Mouse (Mus musculus) heart, embryonic 15.5 days (tissue): ENCODE measurements around the gene Cenpb. TPM values are rescaled to one million over a fixed set of nuclear protein-coding genes. Genes with fewer than 3 reads are reported as not detected.

Source experiments
- ATAC-seq: fragments of 200-750 bp; cut with Nextera tagmentation; replicated peaks from 2 replicates; pipeline ENCODE4 v1.8.0; 2017; ENCODE audit warnings: low read depth, moderate TSS enrichment; ENCODE audit not compliant: insufficient number of reproducible peaks, insufficient read depth, low FRiP score
- H3K27ac ChIP-seq: fragments of 300-500 bp; sonication (generic); 2 replicates; pipeline ENCODE4 v1.5.1; 2015; ENCODE audit warnings: mild to moderate bottlenecking, inconsistent platforms
- H3K27me3 ChIP-seq: fragments of 300-500 bp; sonication (generic); 2 replicates; pipeline ENCODE4 v1.6.1; 2015; ENCODE audit warnings: inconsistent platforms
- H3K36me3 ChIP-seq: fragments of 300-500 bp; sonication (generic); 2 replicates; pipeline ENCODE4 v1.6.1; 2015; ENCODE audit warnings: mild to moderate bottlenecking, inconsistent platforms
- H3K4me1 ChIP-seq: fragments of 300-500 bp; sonication (generic); replicated peaks from 2 replicates; pipeline ENCODE4 v1.6.1; 2015; ENCODE audit warnings: inconsistent platforms
- H3K4me2 ChIP-seq: fragments of 300-500 bp; sonication (generic); 2 replicates; pipeline ENCODE4 v1.6.1; 2015; ENCODE audit warnings: inconsistent platforms, mild to moderate bottlenecking, moderate library complexity
- H3K4me3 ChIP-seq: fragments of 300-500 bp; sonication (generic); 2 replicates; pipeline ENCODE4 v1.5.1; 2015; ENCODE audit warnings: mild to moderate bottlenecking, inconsistent platforms
- H3K9ac ChIP-seq: fragments of 300-500 bp; sonication (generic); 2 replicates; pipeline ENCODE4 v1.6.1; 2015; ENCODE audit warnings: mild to moderate bottlenecking, inconsistent platforms
- H3K9me3 ChIP-seq: fragments of 300-500 bp; sonication (generic); replicated peaks from 2 replicates; pipeline ENCODE4 v1.6.1; 2016; ENCODE audit warnings: inconsistent platforms
- WGBS: fragments of 180-500 bp; shearing (Covaris S2); methylation state at CpG from one replicate; pipeline ENCODE4 v1.1.7; 2015; ENCODE audit warnings: mixed read lengths; 5-methylcytosine and 5-hydroxymethylcytosine counted together
- polyA plus RNA-seq: library from polyadenylated mRNA; unstranded; fragments of >200 nt; fragmentation: Nextera tagmentation; extraction: Ambion mirVana; gene quantifications from 2 replicates; pipeline ENCODE4 v1.2.1, GENCODE M21; 2015

Gene Cenpb
- polyA plus RNA-seq, 1 experiment from 2014 or later: 7.5 TPM

- Histone ChIP-seq H3K4me3 (peak overlapping the region; percentile 87), H3K36me3 (no peaks in the 10 kb centered on the region), H3K4me1 (peaks cover 31% of the 10 kb centered on the region), H3K9me3 (no peaks in the 10 kb centered on the region), H3K27me3 (no peaks in the 10 kb centered on the region), H3K27ac (peak overlapping the region; percentile 91), H3K4me2 (peak overlapping the region; percentile 86), H3K9ac (peak overlapping the region; percentile 62)
- WGBS: under 1% methylated on average over 17 of the region's 17 CpGs
- ATAC-seq: no peak
These were observed 19.2 kb downstream of the Cenpb start for GRCm38 (mm10) chr2:131160671-131161111.

GRCm38 (mm10) chr2:131159938-131160581 is 19.8 kb downstream of the Cenpb start, which contains the start of gene 1700037H04Rik:
1700037H04Rik (minus strand) TSS chr2:131160081.
- Histone ChIP-seq H3K4me2 (peak within 1 kb of the TSS; percentile 86), H3K36me3 (no peaks in the 10 kb centered on the region; the same call in 1 of the 2 replicates), H3K27me3 (no peaks in the 10 kb centered on the region), H3K9ac (peak within 1 kb of the TSS; percentile 81), H3K9me3 (no peaks in the 10 kb centered on the region), H3K4me1 (peaks cover 31% of the 10 kb centered on the region), H3K4me3 (peak within 1 kb of the TSS; percentile 87), H3K27ac (peak within 1 kb of the TSS; percentile 91)
- ATAC-seq: peak; percentile 98
- 0% methylated on average over 54 of the region's 54 CpGs for WGBS

- H3K27ac ChIP-seq: peak overlapping the region; percentile 82
- WGBS: 0% methylated on average over 18 of the region's 18 CpGs
- peak; percentile 44 for ATAC-seq
These were observed 20.4 kb downstream of the Cenpb start for GRCm38 (mm10) chr2:131159491-131159910.

GRCm38 (mm10) chr2:131156987-131157386 is 22.9 kb downstream of the Cenpb start:
- Histone ChIP-seq H3K9ac (no peak overlapping the region), H3K4me2 (no peak overlapping the region), H3K27ac (no peak overlapping the region), H3K4me3 (no peak overlapping the region), H3K27me3 (no peaks in the 10 kb centered on the region), H3K9me3 (no peaks in the 10 kb centered on the region), H3K36me3 (peaks cover 8% of the 10 kb centered on the region; the same call in 1 of the 2 replicates), H3K4me1 (peaks cover 31% of the 10 kb centered on the region)
- WGBS: 89% methylated on average over 7 of the region's 7 CpGs
- ATAC-seq: no peak

More at GRCm38 (mm10) chr2:131159491-131159910, 20.4 kb downstream of the Cenpb start:
- Histone ChIP-seq H3K4me1 (peaks cover 31% of the 10 kb centered on the region), H3K36me3 (peaks cover 3% of the 10 kb centered on the region; the same call in 1 of the 2 replicates), H3K27me3 (no peaks in the 10 kb centered on the region), H3K9me3 (no peaks in the 10 kb centered on the region), H3K4me3 (peak overlapping the region; percentile 87), H3K9ac (peak overlapping the region; percentile 81), H3K4me2 (peak overlapping the region; percentile 86)

GRCm38 (mm10) chr2:131154036-131154435 is 25.8 kb downstream of the Cenpb start:
- ATAC-seq: no peak
- H3K9ac ChIP-seq: no peak overlapping the region
- no peak overlapping the region for H3K27ac ChIP-seq
- H3K36me3 ChIP-seq: peaks cover 19% of the 10 kb centered on the region
- no peak overlapping the region for H3K4me2 ChIP-seq
- 88% methylated on average over 4 of the region's 4 CpGs for WGBS
- no peaks in the 10 kb centered on the region for H3K27me3 ChIP-seq
- no peaks in the 10 kb centered on the region for H3K9me3 ChIP-seq
- H3K4me1 ChIP-seq: peaks cover 25% of the 10 kb centered on the region
- no peak overlapping the region for H3K4me3 ChIP-seq

- no peak overlapping the region for H3K4me3 ChIP-seq
- WGBS: 82% methylated on average over 7 of the region's 7 CpGs
- H3K36me3 ChIP-seq: peaks cover 32% of the 10 kb centered on the region
- no peaks in the 10 kb centered on the region for H3K9me3 ChIP-seq
- no peaks in the 10 kb centered on the region for H3K27me3 ChIP-seq
- peaks cover 14% of the 10 kb centered on the region for H3K4me1 ChIP-seq
- H3K27ac ChIP-seq: no peak overlapping the region
- no peak for ATAC-seq
- H3K9ac ChIP-seq: no peak overlapping the region
- no peak overlapping the region for H3K4me2 ChIP-seq
These were observed 27.6 kb downstream of the Cenpb start for GRCm38 (mm10) chr2:131152166-131152730.

- Histone ChIP-seq H3K27ac (no peak overlapping the region), H3K4me3 (no peak overlapping the region), H3K36me3 (peaks cover 52% of the 10 kb centered on the region), H3K4me2 (no peak overlapping the region), H3K27me3 (no peaks in the 10 kb centered on the region), H3K9ac (no peak overlapping the region), H3K4me1 (no peaks in the 10 kb centered on the region), H3K9me3 (no peaks in the 10 kb centered on the region)
- 94% methylated on average over 3 of the region's 3 CpGs for WGBS
- ATAC-seq: no peak
These were observed 30.7 kb downstream of the Cenpb start for GRCm38 (mm10) chr2:131149254-131149578.

- Histone ChIP-seq H3K4me1 (no peaks in the 10 kb centered on the region), H3K36me3 (peaks cover 55% of the 10 kb centered on the region), H3K4me2 (no peak overlapping the region), H3K27ac (peak overlapping the region; percentile 11; the same call in 1 of the 2 replicates), H3K9ac (no peak overlapping the region), H3K9me3 (no peaks in the 10 kb centered on the region), H3K27me3 (no peaks in the 10 kb centered on the region), H3K4me3 (no peak overlapping the region)
- WGBS: 72% methylated on average over 8 of the region's 8 CpGs
- ATAC-seq: no peak
These were observed 31.3 kb downstream of the Cenpb start for GRCm38 (mm10) chr2:131148353-131149253.

GRCm38 (mm10) chr2:131147043-131147365 is 32.9 kb downstream of the Cenpb start:
- no peak overlapping the region for H3K4me3 ChIP-seq
- WGBS: 93% methylated on average over 8 of the region's 8 CpGs
- no peaks in the 10 kb centered on the region for H3K27me3 ChIP-seq
- no peak overlapping the region for H3K27ac ChIP-seq
- no peaks in the 10 kb centered on the region for H3K9me3 ChIP-seq
- H3K4me1 ChIP-seq: peaks cover 8% of the 10 kb centered on the region
- peaks cover 56% of the 10 kb centered on the region for H3K36me3 ChIP-seq
- no peak overlapping the region for H3K4me2 ChIP-seq
- ATAC-seq: no peak
- no peak overlapping the region for H3K9ac ChIP-seq

GRCm38 (mm10) chr2:131146193-131147042 is 33.4 kb downstream of the Cenpb start:
- H3K27me3 ChIP-seq: no peaks in the 10 kb centered on the region
- no peak overlapping the region for H3K4me3 ChIP-seq
- WGBS: 79% methylated on average over 21 of the region's 21 CpGs
- H3K27ac ChIP-seq: no peak overlapping the region
- H3K4me2 ChIP-seq: no peak overlapping the region
- H3K9ac ChIP-seq: no peak overlapping the region
- peaks cover 54% of the 10 kb centered on the region for H3K36me3 ChIP-seq
- no peak for ATAC-seq
- H3K9me3 ChIP-seq: no peaks in the 10 kb centered on the region
- peaks cover 8% of the 10 kb centered on the region for H3K4me1 ChIP-seq
